Mouse (Mus musculus): ENCODE measurements at regions not wholly inside any gene's neighbourhood (a gene's known extent, or its start where the extent isn't known, plus 50 kb on each side); places are given as distances from the start of the nearest gene placed in this dataset.

DNA sequence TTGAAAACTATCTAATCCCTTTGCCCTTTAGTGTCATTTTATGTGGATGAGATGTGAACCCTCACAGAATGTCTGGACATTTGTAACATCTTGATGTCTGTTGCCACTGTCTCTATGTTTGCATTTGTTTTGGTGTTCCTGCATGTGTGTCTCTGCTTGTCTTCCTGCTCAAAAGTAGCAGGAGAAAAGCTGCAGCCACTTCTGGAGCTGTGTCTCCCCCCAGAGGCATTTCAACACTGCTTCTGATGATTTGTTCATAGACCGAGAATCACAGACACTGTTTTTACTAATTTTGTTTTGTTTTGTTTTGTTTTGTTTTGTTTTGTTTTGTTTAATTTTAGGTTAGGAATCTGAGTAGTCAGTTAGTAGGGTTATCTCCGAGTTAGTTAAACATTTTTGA is 883.8 kb downstream of the Gbe1 start:
- DNase-seq (ENCODE audit: low spot score) = no peak

DNA sequence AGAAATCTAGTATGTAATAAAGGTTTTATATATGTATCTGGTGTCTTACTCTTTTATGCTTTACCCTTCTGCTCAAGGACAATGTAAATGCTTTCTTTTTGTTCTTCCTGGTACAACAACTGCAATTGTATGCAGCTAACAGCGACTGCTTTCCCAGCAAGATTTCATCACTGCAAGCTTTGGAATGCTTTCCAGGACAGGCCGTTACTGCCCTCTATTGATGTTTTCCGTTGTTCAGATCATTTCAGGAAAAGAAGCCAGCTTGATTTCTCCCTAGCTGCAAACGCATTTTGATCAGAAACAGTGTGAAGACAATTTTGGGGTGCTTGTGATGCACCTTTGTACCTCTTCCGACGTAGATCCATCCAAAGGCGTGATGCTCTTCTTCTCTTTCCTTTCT is 895.1 kb downstream of the Gbe1 start:
- no peak for DNase-seq (ENCODE audit: low spot score)

DNA sequence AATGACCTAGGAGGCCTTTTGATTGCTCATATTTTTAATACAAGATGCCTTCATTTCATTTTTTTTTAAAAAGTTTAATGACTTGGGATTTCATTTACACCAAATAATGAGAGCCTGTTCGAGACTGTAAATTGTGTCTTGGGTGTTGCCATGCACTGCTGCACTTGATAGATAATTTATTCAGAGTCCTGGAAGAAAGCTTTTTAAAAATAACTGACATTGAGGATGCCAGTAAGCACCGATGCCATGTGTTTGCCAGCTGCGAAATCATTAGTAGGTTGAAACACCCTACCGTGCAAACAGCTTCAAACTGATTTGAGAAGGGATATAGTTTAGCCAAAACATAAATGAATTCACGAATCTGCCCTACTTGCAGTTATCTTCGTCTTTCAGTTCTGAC is 910.7 kb downstream of the Gbe1 start:
- no peak for DNase-seq (ENCODE audit: low spot score)

DNA sequence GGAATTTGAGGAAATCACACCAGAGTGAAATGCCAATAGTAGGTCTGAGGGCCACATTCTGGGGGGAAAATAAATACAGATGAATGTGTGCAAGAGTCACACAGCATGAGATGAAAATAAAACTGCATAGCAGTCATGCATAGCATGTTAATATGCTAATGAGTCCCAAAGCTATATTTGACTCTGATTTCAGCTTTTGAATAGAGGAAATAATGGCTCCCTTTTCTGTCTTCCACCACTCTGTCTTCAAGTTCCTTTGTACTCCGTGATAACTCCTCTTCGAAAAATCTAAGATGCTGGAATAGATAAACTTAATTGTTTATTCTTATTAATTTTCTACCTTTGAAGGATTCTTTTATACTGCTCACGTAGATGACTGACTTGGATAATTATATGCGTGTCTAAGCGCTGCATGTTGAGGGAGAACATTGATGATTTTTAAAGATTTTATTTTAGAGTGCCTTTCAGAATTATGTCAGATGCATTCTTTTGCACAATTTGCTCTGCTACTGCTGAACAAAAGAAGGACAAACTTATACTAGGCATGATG is 916.4 kb downstream of the Gbe1 start:
- DNase-seq (ENCODE audit: low spot score) = no peak

DNA sequence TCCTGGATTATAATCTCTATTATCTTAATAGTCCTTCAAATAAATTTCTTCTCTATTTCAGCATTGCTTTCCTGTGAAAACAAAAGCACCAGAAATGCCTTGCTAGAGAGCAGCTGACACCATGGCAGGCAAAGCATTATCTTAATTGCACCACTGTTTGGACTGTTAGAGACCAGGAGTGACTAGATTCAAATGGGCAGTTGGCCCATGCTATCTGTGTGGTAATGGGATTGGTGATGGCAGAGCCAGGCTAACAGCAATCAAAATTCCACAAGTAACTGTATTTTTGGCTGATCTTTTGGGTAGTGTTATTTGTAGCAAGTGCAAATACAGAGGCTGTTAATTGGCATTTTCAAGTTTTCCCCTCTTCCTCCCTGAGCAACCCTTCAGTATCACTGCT is 929.3 kb downstream of the Gbe1 start:
- no peak for DNase-seq (ENCODE audit: low spot score)

DNA sequence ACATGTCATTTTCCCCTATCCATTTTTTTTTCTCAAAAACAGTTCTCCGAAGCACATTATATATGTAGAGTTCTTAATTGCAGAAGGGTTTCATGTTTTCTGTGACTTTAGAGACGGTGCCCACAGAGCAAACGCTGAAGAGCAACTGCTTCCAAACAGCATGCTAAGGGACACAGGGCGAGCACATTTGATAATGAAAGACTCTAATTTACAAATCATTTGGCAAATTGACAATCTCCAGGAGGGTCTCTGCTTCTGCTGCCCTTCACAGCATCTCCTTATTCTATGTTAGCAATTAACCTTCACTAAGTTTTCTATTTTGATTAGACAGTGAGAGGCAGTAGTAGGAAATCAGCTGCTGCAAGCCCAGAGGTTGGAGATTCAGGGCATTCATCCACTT is 929.7 kb downstream of the Gbe1 start:
- DNase-seq (ENCODE audit: low spot score) = no peak

DNA sequence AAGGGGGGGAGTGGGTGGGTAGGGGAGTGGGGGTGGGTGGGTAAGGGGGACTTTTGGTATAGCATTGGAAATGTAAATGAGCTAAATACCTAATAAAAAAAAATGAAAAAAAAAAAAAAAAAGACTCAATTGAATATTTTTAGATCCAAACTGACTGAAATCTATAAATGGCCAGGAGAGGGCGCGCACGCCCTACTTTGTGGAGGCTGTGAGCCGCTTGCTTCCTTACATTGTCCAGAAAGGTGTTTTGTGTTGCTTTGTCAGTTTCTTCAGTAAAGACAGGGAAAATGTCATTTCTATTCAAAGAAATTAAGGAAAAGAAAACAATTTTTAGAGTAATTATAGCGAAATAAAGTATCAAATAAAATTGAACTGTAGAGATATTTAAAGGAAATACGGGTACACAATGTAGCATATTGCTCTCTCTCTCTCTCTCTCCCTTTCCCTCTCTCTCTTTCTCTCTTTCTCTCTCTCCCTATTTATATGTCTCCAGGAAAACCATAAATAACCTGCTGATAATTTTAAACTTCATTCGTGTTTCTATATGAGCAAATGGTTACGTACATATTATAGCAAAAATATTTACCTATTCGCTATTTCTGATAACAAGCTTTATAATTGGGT is 933.9 kb downstream of the Gbe1 start:
- DNase-seq (ENCODE audit: low spot score) = peak; percentile 61

DNA sequence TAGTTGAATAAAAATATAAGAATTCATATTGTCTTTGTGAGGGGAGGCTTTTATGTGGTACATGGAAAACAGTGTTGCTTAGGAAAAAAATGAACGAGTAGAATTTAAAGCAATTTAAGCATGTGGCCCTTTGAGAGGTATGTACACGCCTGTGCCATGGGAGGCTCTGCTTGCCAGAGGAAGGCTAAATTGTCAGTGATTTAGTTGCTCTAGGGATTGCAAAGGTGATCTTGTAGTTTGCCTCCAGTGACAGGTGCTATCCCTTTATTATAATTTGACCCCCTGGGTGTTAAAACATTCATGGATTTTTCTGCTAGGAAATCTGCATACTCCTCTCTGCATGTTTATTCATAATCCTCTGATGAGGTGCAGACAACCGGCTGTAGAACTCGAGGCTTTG is 942.0 kb downstream of the Gbe1 start:
- no peak for DNase-seq (ENCODE audit: low spot score)

DNA sequence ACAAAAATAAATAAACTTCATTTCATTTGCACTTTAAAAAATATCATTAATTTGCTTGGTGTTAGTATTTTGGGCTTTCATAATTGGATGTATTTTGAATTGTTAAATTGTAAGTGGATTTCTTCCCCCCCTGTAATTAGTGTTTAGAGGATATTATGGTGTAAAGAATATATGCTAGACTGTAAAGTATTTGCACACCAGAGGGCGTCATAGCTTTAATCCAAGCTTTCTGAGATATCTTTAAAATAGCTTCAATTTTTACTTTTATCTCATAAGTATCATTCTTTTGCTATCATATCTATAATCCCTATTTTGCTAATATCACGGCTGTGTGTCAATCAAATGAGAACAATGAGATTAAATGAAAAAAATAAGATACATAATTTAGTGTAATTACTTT is 942.4 kb downstream of the Gbe1 start:
- no peak for DNase-seq (ENCODE audit: low spot score)

DNA sequence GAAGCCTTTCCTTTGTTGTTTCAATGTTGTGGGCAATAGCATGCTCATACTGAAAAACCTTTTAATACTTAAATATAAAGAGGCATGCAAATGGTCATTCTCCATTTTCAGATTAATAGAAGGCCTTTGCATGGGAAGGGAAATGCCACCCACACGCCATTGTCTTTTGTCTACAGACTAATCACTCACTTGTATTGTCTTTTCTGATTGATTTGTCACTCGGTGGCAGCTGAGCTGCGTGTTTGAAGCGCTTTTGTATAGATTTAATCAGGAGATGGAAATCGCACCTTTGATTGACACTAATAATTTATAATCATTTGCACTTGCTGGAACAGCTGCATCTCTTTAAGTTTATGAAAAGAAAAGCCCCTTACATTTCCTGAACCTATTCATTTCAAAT is 953.4 kb downstream of the Gbe1 start:
- no peak for DNase-seq (ENCODE audit: low spot score)
